Mouse (Mus musculus) lung, embryonic 15.5 days (tissue): Measurements from ENCODE around the gene Ppp1r14b. TPM values are rescaled to one million over a fixed set of nuclear protein-coding genes. Genes with fewer than 3 reads are reported as not detected.

Experiments
- ATAC-seq: fragments of 200-750 bp; cut with Nextera tagmentation; 2 replicates; pipeline ENCODE4 v1.8.0; 2017; ENCODE audit warnings: moderate number of reproducible peaks, borderline replicate concordance; ENCODE audit not compliant: low FRiP score, low TSS enrichment; ENCODE audit errors: extremely low read depth
- H3K27ac ChIP-seq: fragments of 300-500 bp; sonication (generic); 2 replicates; pipeline ENCODE4 v1.5.1; 2015; ENCODE audit warnings: moderate library complexity, mild to moderate bottlenecking, inconsistent platforms
- H3K27me3 ChIP-seq: fragments of 300-500 bp; sonication (generic); 2 replicates; pipeline ENCODE4 v1.6.1; 2015; ENCODE audit warnings: inconsistent platforms
- H3K36me3 ChIP-seq: fragments of 300-500 bp; sonication (generic); 2 replicates; pipeline ENCODE4 v1.6.1; 2015; ENCODE audit warnings: inconsistent platforms
- H3K4me1 ChIP-seq: fragments of 300-500 bp; sonication (generic); 2 replicates; pipeline ENCODE4 v1.6.1; 2015; ENCODE audit warnings: inconsistent platforms
- H3K4me2 ChIP-seq: fragments of 300-500 bp; sonication (generic); 2 replicates; pipeline ENCODE4 v1.6.1; 2015; ENCODE audit warnings: inconsistent platforms, mild to moderate bottlenecking, moderate library complexity
- H3K4me3 ChIP-seq: fragments of 300-500 bp; sonication (generic); 2 replicates; pipeline ENCODE4 v1.5.1; 2015; ENCODE audit warnings: mild to moderate bottlenecking, inconsistent platforms
- H3K9ac ChIP-seq: fragments of 300-500 bp; sonication (generic); 2 replicates; pipeline ENCODE4 v1.6.1; 2015; ENCODE audit warnings: inconsistent platforms
- H3K9me3 ChIP-seq: fragments of 300-500 bp; sonication (generic); 2 replicates; pipeline ENCODE4 v1.6.1; 2016; ENCODE audit warnings: inconsistent platforms
- WGBS: fragments of 180-500 bp; shearing (Covaris S2); methylation state at CpG from one replicate; pipeline ENCODE4 v1.1.7; 2015; 5-methylcytosine and 5-hydroxymethylcytosine counted together
- polyA plus RNA-seq: library from polyadenylated mRNA; unstranded; fragments of >200 nt; fragmentation: Nextera tagmentation; extraction: Ambion mirVana; gene quantifications from 2 replicates; pipeline ENCODE4 v1.2.1, GENCODE M21; 2015

Ppp1r14b gene
- polyA plus RNA-seq, 1 experiment from 2014 or later: 141 TPM

- ATAC-seq: no peak
- no peaks in the 10 kb centered on the region for H3K36me3 ChIP-seq
- no peak overlapping the region for H3K9ac ChIP-seq
- WGBS: 18% methylated on average over 3 of the region's 3 CpGs
- H3K4me3 ChIP-seq: no peak overlapping the region
- peaks cover 51% of the 10 kb centered on the region for H3K27me3 ChIP-seq
- H3K9me3 ChIP-seq: no peaks in the 10 kb centered on the region
- H3K27ac ChIP-seq: no peak overlapping the region
- peaks cover 25% of the 10 kb centered on the region for H3K4me1 ChIP-seq
- H3K4me2 ChIP-seq: no peak overlapping the region
Measured at GRCm38 (mm10) chr19:6936299-6936698, 38.5 kb upstream of the Ppp1r14b start.

DNA sequence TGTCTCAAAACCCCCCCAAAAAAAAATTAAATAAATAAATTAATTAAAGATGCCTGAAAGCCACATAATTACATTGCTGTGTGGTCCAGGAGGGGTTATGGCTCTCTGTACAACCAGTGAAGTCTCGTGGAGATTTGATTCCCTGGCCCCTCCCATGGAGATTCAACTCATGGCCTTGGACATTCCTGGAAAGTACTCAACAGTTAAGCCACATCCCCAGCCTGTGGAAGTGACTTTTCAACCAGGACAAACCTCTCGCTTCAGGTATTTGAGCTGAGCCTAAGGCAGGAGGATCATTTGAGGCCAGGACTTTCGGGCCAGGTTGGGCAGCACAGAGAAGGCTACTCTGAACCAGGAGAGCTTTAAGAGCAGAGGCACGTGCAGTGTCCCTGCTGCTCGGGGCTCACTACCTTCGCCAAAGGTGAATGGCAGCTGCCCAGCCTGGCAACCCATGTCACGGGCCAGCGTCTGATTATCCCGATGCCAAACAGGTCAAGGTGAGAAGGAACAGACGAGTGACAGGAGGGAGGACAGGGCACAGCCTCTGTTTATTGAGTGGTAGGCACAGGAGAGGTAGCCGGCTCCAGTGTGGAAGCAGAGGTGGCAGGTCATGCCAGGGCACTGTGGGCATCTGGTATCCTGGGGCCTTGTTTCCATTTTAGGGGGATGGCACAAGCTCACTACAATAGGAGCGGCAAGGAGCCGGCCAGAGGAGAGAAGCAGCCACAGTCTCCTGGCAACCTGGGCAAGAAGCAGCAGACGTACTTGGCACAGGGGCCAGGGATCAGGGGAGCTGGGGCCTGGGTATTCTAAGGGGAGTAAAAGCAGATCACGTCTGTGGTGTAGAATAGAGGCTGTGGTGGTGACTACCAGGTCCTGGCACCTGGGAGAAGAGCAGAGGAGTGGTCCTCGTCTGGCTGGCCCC, 37.0 kb upstream of the Ppp1r14b start:
- Histone ChIP-seq H3K4me2 (no peak overlapping the region), H3K36me3 (no peaks in the 10 kb centered on the region), H3K9ac (no peak overlapping the region), H3K9me3 (no peaks in the 10 kb centered on the region), H3K4me1 (peaks cover 27% of the 10 kb centered on the region), H3K4me3 (no peak overlapping the region), H3K27me3 (peaks cover 36% of the 10 kb centered on the region), H3K27ac (no peak overlapping the region)
- 74% methylated on average over 16 of the region's 16 CpGs for WGBS
- ATAC-seq: no peak

DNA sequence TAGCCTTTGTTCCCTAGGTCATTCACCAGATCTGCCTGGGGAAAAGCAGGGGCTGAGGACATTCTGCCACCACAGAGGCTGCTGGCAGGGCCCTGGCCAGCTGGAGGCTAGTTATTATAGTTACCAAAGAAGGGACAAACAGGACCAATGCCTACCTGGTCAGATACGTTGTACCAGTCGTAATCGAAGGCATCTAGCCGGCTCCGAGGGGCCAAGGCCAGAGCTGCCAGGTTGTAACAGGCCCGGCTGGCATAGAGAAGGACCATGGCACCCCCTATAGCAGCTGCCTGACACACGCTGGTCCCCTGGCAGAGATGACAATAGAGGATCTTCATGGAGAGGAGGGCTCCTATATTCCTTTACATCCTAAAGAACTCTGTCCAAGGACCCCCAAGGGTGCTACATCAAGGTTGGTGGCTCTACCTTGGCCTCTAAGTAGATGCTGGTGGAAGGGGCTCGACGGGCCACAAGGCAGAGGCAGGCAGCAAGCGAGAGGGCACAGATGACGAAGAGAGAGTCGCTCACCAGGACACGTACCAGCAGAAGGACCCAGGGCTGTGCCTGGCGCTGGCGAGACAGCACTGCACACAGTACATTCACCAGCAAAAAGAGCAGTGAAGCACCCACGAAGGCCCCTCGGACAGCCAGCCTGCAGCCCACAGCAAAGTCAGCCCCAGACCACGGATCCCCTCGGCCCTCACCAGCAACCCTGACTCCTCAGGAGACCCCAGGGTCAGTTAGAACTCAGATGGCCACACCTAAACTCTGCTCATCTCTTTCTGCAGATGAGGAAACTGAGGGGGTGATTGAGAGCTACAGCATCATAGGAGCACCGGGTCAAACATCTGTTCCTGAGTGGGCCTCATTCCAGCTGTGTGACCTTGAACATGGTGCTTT, 35.4 kb upstream of the Ppp1r14b start:
- H3K4me3 ChIP-seq: no peak overlapping the region
- H3K4me2 ChIP-seq: peak overlapping the region; percentile 98; the same call in 1 of the 2 replicates
- H3K9me3 ChIP-seq: no peaks in the 10 kb centered on the region
- H3K36me3 ChIP-seq: no peaks in the 10 kb centered on the region
- H3K27me3 ChIP-seq: peaks cover 21% of the 10 kb centered on the region
- no peak overlapping the region for H3K27ac ChIP-seq
- ATAC-seq: no peak
- peaks cover 25% of the 10 kb centered on the region for H3K4me1 ChIP-seq
- H3K9ac ChIP-seq: no peak overlapping the region
- WGBS: 90% methylated on average over 20 of the region's 20 CpGs

- peak overlapping the region; percentile 46 for H3K27ac ChIP-seq
- H3K4me1 ChIP-seq: peaks cover 24% of the 10 kb centered on the region
- H3K9me3 ChIP-seq: no peaks in the 10 kb centered on the region
- ATAC-seq: peak; percentile 16; the same call in 1 of the 2 replicates
- H3K27me3 ChIP-seq: peaks cover 8% of the 10 kb centered on the region
- H3K4me3 ChIP-seq: peak overlapping the region; percentile 75
- WGBS: 18% methylated on average over 27 of the region's 29 CpGs
- H3K9ac ChIP-seq: peak overlapping the region; percentile 79
- peak overlapping the region; percentile 98 for H3K4me2 ChIP-seq
- H3K36me3 ChIP-seq: no peaks in the 10 kb centered on the region
Measured at GRCm38 (mm10) chr19:6940396-6941351, 34.1 kb upstream of the Ppp1r14b start.

DNA sequence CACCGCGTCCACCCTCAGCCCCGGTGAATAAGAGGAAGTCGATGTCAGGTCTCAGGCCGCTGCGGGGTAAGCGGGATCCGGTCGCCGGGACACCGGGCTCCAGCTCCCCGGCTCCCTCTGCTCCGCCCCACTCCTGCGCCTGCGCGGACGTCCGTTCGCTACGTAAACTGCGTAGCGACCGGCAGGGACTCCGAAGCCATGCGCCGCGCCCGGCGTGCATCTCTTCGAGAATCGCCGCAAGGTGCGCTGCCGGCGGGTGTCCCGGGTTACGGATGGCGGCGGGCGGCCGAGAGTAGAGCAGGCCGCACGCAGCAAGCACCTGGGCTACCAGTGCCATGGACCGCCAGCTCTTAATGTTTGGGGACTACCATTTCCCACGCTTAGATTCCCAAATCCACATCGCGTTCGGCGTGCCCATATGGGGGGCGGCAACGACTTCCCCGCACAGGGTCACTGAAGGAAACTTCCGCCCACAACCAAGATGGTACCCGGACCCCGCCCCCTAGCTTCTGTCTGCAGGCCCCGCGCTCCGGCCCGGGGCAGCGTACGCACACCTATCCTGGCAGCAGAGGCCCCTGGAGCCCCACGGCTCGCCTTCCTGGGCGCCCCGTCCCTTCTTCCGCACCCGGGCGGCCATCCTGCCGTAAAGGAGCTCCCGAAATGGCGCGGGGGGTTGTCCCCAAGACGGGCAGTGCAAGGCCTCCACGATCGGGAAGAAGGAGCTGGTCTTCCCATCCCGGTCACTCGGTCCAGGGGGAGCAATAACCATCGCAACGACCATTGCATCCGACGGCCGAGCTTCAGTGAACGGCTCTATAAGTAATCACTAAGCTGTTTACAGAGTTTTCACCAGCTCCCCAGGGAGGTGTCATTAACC, 33.2 kb upstream of the Ppp1r14b start, which contains the start of gene Bad:
Gene Bad (plus strand): TSS at position 490 of the 877 bp plus-strand sequence.
- peak within 1 kb of the TSS; percentile 94 for H3K27ac ChIP-seq
- no peaks in the 10 kb centered on the region for H3K9me3 ChIP-seq
- peaks cover under 1% of the 10 kb centered on the region; the same call in 1 of the 2 replicates for H3K36me3 ChIP-seq
- ATAC-seq: peak; percentile 87
- WGBS: under 1% methylated on average over 83 of the region's 83 CpGs
- peak within 1 kb of the TSS; percentile 91 for H3K9ac ChIP-seq
- peaks cover 24% of the 10 kb centered on the region for H3K4me1 ChIP-seq
- peak within 1 kb of the TSS; percentile 75 for H3K4me3 ChIP-seq
- no peaks in the 10 kb centered on the region; the same call in 1 of the 2 replicates for H3K27me3 ChIP-seq
- H3K4me2 ChIP-seq: peak within 1 kb of the TSS; percentile 98

GRCm38 (mm10) chr19:6942249-6942691, 32.5 kb upstream of the Ppp1r14b start, which contains the start of gene Gpr137:
TSS of gene Gpr137 (minus strand) at chr19:6942480.
- Histone ChIP-seq H3K4me2 (peak within 1 kb of the TSS; percentile 98), H3K9me3 (no peaks in the 10 kb centered on the region), H3K36me3 (peaks cover 3% of the 10 kb centered on the region; the same call in 1 of the 2 replicates), H3K4me3 (peak within 1 kb of the TSS; percentile 75), H3K4me1 (peaks cover 24% of the 10 kb centered on the region), H3K9ac (peak within 1 kb of the TSS; percentile 91), H3K27ac (peak within 1 kb of the TSS; percentile 94), H3K27me3 (no peaks in the 10 kb centered on the region)
- WGBS: under 1% methylated on average over 27 of the region's 27 CpGs
- peak; percentile 90 for ATAC-seq

DNA sequence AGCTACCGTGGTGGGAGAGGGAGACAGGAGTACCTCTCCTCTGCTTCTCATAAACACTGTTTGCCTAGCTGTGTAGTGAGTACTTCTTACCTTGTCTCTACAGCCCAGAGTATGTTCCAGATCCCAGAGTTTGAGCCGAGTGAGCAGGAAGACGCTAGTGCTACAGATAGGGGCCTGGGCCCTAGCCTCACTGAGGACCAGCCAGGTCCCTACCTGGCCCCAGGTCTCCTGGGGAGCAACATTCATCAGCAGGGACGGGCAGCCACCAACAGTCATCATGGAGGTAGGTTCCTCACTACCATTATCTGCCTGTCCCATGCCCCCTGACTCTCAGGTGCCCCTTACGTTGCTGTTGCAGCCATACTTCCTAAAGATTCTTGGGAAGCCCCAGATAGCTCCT, 32.0 kb upstream of the Ppp1r14b start:
- Histone ChIP-seq H3K9ac (peak overlapping the region; percentile 91), H3K27me3 (no peaks in the 10 kb centered on the region), H3K9me3 (no peaks in the 10 kb centered on the region), H3K4me3 (peak overlapping the region; percentile 75), H3K4me2 (peak overlapping the region; percentile 98), H3K4me1 (peaks cover 24% of the 10 kb centered on the region), H3K27ac (peak overlapping the region; percentile 94), H3K36me3 (peaks cover 3% of the 10 kb centered on the region; the same call in 1 of the 2 replicates)
- WGBS: 25% methylated on average over 5 of the region's 5 CpGs
- ATAC-seq: peak; percentile 1; the same call in 1 of the 2 replicates

GRCm38 (mm10) chr19:6943709-6944108, 31.1 kb upstream of the Ppp1r14b start:
- H3K4me3 ChIP-seq: no peak overlapping the region
- WGBS: 92% methylated on average over 6 of the region's 6 CpGs
- peaks cover 24% of the 10 kb centered on the region for H3K4me1 ChIP-seq
- H3K36me3 ChIP-seq: peaks cover 3% of the 10 kb centered on the region; the same call in 1 of the 2 replicates
- H3K4me2 ChIP-seq: no peak overlapping the region
- no peaks in the 10 kb centered on the region for H3K27me3 ChIP-seq
- no peak for ATAC-seq
- no peak overlapping the region for H3K27ac ChIP-seq
- no peaks in the 10 kb centered on the region for H3K9me3 ChIP-seq
- H3K9ac ChIP-seq: no peak overlapping the region

DNA sequence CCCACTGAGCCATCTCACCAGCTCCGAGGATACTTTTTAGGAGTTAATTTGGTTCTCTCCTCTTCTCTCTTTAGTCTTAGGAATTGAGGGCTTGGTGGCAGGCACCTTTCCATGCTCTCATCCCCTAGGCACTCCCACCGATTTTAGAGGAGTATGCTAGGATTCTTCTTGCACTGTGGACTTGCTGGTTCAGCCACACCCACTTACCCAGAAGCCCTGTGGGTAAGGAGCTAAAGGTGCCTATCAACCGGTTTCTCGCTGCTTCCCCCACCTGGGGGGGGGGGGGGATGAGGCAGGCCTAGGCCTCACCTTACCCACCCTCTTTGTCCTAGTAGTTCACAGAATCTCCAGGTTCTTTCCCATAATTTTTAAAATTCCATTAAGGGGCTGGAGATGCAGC, 27.0 kb upstream of the Ppp1r14b start:
- ATAC-seq: no peak
- Histone ChIP-seq H3K27ac (no peak overlapping the region), H3K27me3 (no peaks in the 10 kb centered on the region), H3K36me3 (peaks cover 3% of the 10 kb centered on the region; the same call in 1 of the 2 replicates), H3K9me3 (no peaks in the 10 kb centered on the region), H3K4me1 (peaks cover 26% of the 10 kb centered on the region), H3K9ac (no peak overlapping the region), H3K4me3 (no peak overlapping the region), H3K4me2 (no peak overlapping the region)
- 56% methylated on average over 4 of the region's 4 CpGs for WGBS

- no peaks in the 10 kb centered on the region for H3K9me3 ChIP-seq
- H3K4me3 ChIP-seq: no peak overlapping the region
- no peak for ATAC-seq
- H3K27ac ChIP-seq: no peak overlapping the region
- H3K4me1 ChIP-seq: peaks cover 26% of the 10 kb centered on the region
- WGBS: 76% methylated on average over 4 of the region's 4 CpGs
- no peak overlapping the region for H3K4me2 ChIP-seq
- H3K36me3 ChIP-seq: peaks cover 3% of the 10 kb centered on the region; the same call in 1 of the 2 replicates
- H3K27me3 ChIP-seq: no peaks in the 10 kb centered on the region
- no peak overlapping the region for H3K9ac ChIP-seq
Measured at GRCm38 (mm10) chr19:6948186-6948585, 26.6 kb upstream of the Ppp1r14b start.
